Mouse (Mus musculus): ENCODE results near the gene Rrp9. TPM values are rescaled to one million over a fixed set of nuclear protein-coding genes. Genes with fewer than 3 reads are reported as not detected.

Gene Rrp9
- total and polyA plus RNA-seq, 3 experiments, result 120 to 326 (median 130) TPM

DNA sequence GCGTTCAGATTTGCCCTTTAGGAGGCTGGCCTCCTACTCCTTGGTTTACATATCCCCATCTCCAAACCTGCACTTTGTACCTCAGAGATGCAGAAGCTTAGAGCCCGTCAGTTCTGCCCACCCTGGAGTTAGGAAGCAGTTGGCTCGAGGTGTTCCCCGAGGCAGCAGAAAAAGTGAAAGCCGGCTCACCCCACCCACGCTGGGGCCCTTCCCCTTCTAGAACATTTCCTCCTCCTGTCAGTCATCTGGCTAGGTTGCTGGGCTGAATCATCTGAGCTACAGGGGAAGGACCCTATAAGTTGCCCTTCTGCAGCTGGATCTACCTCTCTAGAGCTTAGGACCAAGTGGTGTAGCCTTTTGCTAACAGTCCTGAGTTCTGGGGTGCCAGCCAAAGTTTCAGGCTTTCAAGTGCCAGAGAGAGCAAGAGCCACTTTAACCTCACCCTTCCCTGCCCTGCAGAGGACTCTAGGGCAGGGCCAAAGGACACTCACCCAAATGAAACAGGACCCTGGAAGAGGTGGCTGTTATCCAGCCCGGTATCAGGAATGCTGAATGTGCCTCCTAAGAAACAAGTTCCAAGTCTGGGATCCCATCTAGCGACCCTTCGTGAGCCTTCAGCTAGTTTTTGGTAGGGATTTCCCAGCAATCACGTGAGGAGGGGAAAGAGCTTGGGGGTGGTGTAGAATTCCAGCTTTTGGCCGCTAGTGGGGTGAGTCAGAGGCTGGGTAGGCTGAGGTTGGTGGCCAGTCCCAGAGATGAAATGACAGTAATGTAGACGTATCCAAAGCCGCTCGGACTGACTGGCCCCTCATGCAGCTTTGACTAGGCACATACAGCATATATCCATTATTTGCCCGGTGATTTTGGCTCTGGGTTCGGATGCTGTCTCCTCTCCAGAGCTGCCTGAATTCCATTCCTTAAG is 500 bp downstream of the Rrp9 start (continued):
- TF ChIP-seq ZNF384 (IDR thresholded peaks at IDR 0.05; ENCODE audit: low read depth, low read length), result no peak
- no peak for TF ChIP-seq NELFE (IDR thresholded peaks at IDR 0.05; ENCODE audit: low read depth, low read length)

GRCm38 (mm10) chr9:106476924-106477484 is 1.2 kb downstream of the Rrp9 start, which contains the start of gene Parp3:
Parp3 (minus strand) TSS chr9:106476949.
- peak; percentile 100 for DNase-seq (ENCODE audit: extremely low read depth)
- Histone ChIP-seq H3K27ac (ENCODE audit: insufficient read depth, low read depth) (peak within 1 kb of the TSS; percentile 13; the same call in 1 of the 2 replicates), H3K4me2 (ENCODE audit: insufficient read depth, low read depth, poor library complexity, severe bottlenecking) (peak within 1 kb of the TSS; percentile 90), H3K27me3 (replicated peaks) (no peaks in the 10 kb centered on the region), H3K79me2 (replicated peaks; ENCODE audit: control insufficient read depth, extremely low read depth, insufficient read depth, poor library complexity, severe bottlenecking) (peaks cover 26% of the 10 kb centered on the region), H3K9me3 (replicated peaks; ENCODE audit: low read length) (no peaks in the 10 kb centered on the region), H3K4me3 (replicated peaks in 1 of 3; ENCODE audit: low read depth in 2 of 3, low read length in 2 of 3, poor library complexity in 1 of 3) (peak within 1 kb of the TSS; percentile 77 to 92 (median 91)), H3K9ac (ENCODE audit: insufficient read depth, low read depth) (peak within 1 kb of the TSS; percentile 74), H3K4me1 (ENCODE audit: control insufficient read depth in 1 of 2, insufficient read depth in 2 of 2) (peaks cover 6 to 68% of the 10 kb centered on the region in 2 experiments), H3K36me3 (replicated peaks in 1 of 2; ENCODE audit: control insufficient read depth in 1 of 2, insufficient read depth in 1 of 2, low read length in 1 of 2) (peaks cover 27 to 55% of the 10 kb centered on the region in 2 experiments)
- dilution Hi-C loops (cut with MboI; ENCODE audit: extremely low pct_ligation_motif_present, extremely low pct_unique_long_range_greater_than_20kb, low sequenced_read_pairs) (no loop called here), in situ Hi-C loops (cut with MboI; ENCODE audit: low pct_ligation_motif_present, low pct_unique_long_range_greater_than_20kb, low sequenced_read_pairs) (loop anchor here (5.0 kb wide), 1 partner anchor 40 kb away; the partner anchor contains the start of gene Acy1)
- peak; percentile 98 for TF ChIP-seq SIN3A (IDR thresholded peaks at IDR 0.05; ENCODE audit: low read length)
- TF ChIP-seq BHLHE40 (IDR thresholded peaks at IDR 0.05; ENCODE audit: low read depth, low read length), result no peak
- peak; percentile 96 for TF ChIP-seq RAD21 (IDR thresholded peaks at IDR 0.05; ENCODE audit: low read depth, low read length)
- no peak for TF ChIP-seq UBTF (IDR thresholded peaks at IDR 0.05; ENCODE audit: low read depth, low read length)
- peak; percentile 95 for TF ChIP-seq NRF1 (IDR thresholded peaks at IDR 0.05; ENCODE audit: low read depth, low read length)
- TF ChIP-seq ZNF384 (IDR thresholded peaks at IDR 0.05; ENCODE audit: low read depth, low read length), result no peak
- no peak for TF ChIP-seq PAX5 (IDR thresholded peaks at IDR 0.05; ENCODE audit: low read length)
- peak; percentile 100 for TF ChIP-seq MXI1 (IDR thresholded peaks at IDR 0.05; ENCODE audit: low read depth, low read length)
- TF ChIP-seq ZC3H11A (IDR thresholded peaks at IDR 0.05; ENCODE audit: low read depth, low read length), result no peak
- peak; percentile 79 for TF ChIP-seq SMC3 (IDR thresholded peaks at IDR 0.05; ENCODE audit: low read depth, low read length)
- TF ChIP-seq POLR2AphosphoS2 (IDR thresholded peaks at IDR 0.05; ENCODE audit: low read depth, low read length), result peak; percentile 39; the same call in 1 of the 2 replicates
- TF ChIP-seq CHD1 (IDR thresholded peaks at IDR 0.05; ENCODE audit: low read depth, low read length), result no peak
- TF ChIP-seq TCF12 (IDR thresholded peaks at IDR 0.05; ENCODE audit: low read depth, low read length), result peak; percentile 71
- TF ChIP-seq MYC (IDR thresholded peaks at IDR 0.05; ENCODE audit: low read depth, low read length), result peak; percentile 96
- peak; percentile 81 for TF ChIP-seq HCFC1 (IDR thresholded peaks at IDR 0.05; ENCODE audit: low read depth, low read length)
- peak; percentile 94 for TF ChIP-seq MAX (IDR thresholded peaks at IDR 0.05; ENCODE audit: low read length)
- peak; percentile 64 for TF ChIP-seq NELFE (IDR thresholded peaks at IDR 0.05; ENCODE audit: low read depth, low read length)
- TF ChIP-seq KAT2A (IDR thresholded peaks at IDR 0.05; ENCODE audit: insufficient replicate concordance, low read length), result peak; percentile 63; the same call in 1 of the 2 replicates
- no peak; the same call in 1 of the 2 replicates for TF ChIP-seq GABPA (IDR thresholded peaks at IDR 0.05; ENCODE audit: insufficient replicate concordance, low read depth, low read length)
- no peak for TF ChIP-seq USF2 (conservative IDR thresholded peaks at IDR 0.05; ENCODE audit: low read depth, low read length)
- TF ChIP-seq ELF1 (IDR thresholded peaks at IDR 0.05; ENCODE audit: low read depth, low read length), result peak; percentile 98
- TF ChIP-seq USF1 (IDR thresholded peaks at IDR 0.05; ENCODE audit: low read depth, low read length), result 0 out of 2 replicates have a peak, but pooled peaks have one; percentile 29
- 0 out of 2 replicates have a peak, but pooled peaks have one; percentile 6 for TF ChIP-seq TBP (conservative IDR thresholded peaks at IDR 0.05; ENCODE audit: low read depth, low read length)
- peak; percentile 85 for TF ChIP-seq POLR2A (IDR thresholded peaks at IDR 0.05; ENCODE audit: low read depth, low read length)
- TF ChIP-seq CHD2 (IDR thresholded peaks at IDR 0.05; ENCODE audit: low read length), result peak; percentile 91
- TF ChIP-seq RCOR1 (conservative IDR thresholded peaks at IDR 0.05; ENCODE audit: low read depth, low read length), result no peak
- TF ChIP-seq MAZ (IDR thresholded peaks at IDR 0.05; ENCODE audit: low read depth, low read length), result peak; percentile 98
- TF ChIP-seq JUND (conservative IDR thresholded peaks at IDR 0.05; ENCODE audit: low read depth, low read length), result no peak
- TF ChIP-seq E2F4 (IDR thresholded peaks at IDR 0.05; ENCODE audit: insufficient replicate concordance, low read depth, low read length), result no peak
- TF ChIP-seq MEF2A (IDR thresholded peaks at IDR 0.05; ENCODE audit: borderline replicate concordance, low read depth, low read length), result peak; percentile 12; the same call in 1 of the 2 replicates
- no peak for TF ChIP-seq ETS1 (conservative IDR thresholded peaks at IDR 0.05; ENCODE audit: low read depth, low read length)
- peak; percentile 71 to 97 for TF ChIP-seq CTCF (conservative IDR thresholded peaks at IDR 0.05 in 1 of 2, IDR thresholded peaks at IDR 0.05 in 1 of 2; ENCODE audit: low read depth in 2 of 2, low read length in 2 of 2)
- TF ChIP-seq ZMIZ1 (IDR thresholded peaks at IDR 0.05; ENCODE audit: low read depth, low read length), result peak; percentile 60; the same call in 1 of the 2 replicates
- peak; percentile 55 for TF ChIP-seq IRF4 (IDR thresholded peaks at IDR 0.05; ENCODE audit: low read depth, low read length)

Data from CH12.LX (cell line).